Mouse (Mus musculus): ENCODE data around the gene Icmt. TPM values are rescaled to one million over a fixed set of nuclear protein-coding genes. Genes with fewer than 3 reads are reported as not detected.
A peak's percentile ranks its signal among the peaks of the same experiment; 100 is the strongest.

Gene Icmt
- polyA plus RNA-seq, 1 experiment from 2014 or later: 20.3 TPM

- no peak overlapping the region for H3K9ac ChIP-seq
- peaks cover 32% of the 10 kb centered on the region for H3K4me1 ChIP-seq
- 9% methylated on average over 14 of the region's 14 CpGs for WGBS
- no peaks in the 10 kb centered on the region for H3K9me3 ChIP-seq
- H3K4me2 ChIP-seq: 0 out of 2 replicates have a peak overlapping the region, but pooled peaks have one; percentile 15
- peaks cover 56% of the 10 kb centered on the region for H3K27me3 ChIP-seq
- H3K27ac ChIP-seq: peak overlapping the region; percentile 84; the same call in 1 of the 2 replicates
- no peak overlapping the region for H3K4me3 ChIP-seq (replicated peaks)
- peak; percentile 24; the same call in 1 of the 2 replicates for ATAC-seq (ENCODE audit: low FRiP score)
- no peaks in the 10 kb centered on the region for H3K36me3 ChIP-seq (replicated peaks)
These were observed 54.6 kb downstream of the Icmt start for GRCm38 (mm10) chr4:152351422-152352305.

- ATAC-seq (ENCODE audit: low FRiP score): no peak
- 85% methylated on average over 14 of the region's 14 CpGs for WGBS
- Histone ChIP-seq H3K4me1 (peaks cover 27% of the 10 kb centered on the region), H3K4me2 (no peak overlapping the region), H3K4me3 (replicated peaks) (no peak overlapping the region), H3K27me3 (peaks cover 55% of the 10 kb centered on the region), H3K36me3 (replicated peaks) (no peaks in the 10 kb centered on the region), H3K9me3 (no peaks in the 10 kb centered on the region), H3K27ac (no peak overlapping the region), H3K9ac (no peak overlapping the region)
These were observed 57.0 kb downstream of the Icmt start for GRCm38 (mm10) chr4:152353886-152354637.

GRCm38 (mm10) chr4:152355672-152356071 lies 58.6 kb downstream of the Icmt start:
- no peak overlapping the region for H3K4me2 ChIP-seq
- peaks cover 58% of the 10 kb centered on the region for H3K27me3 ChIP-seq
- no peak for ATAC-seq (ENCODE audit: low FRiP score)
- no peak overlapping the region for H3K9ac ChIP-seq
- no peak overlapping the region for H3K4me3 ChIP-seq (replicated peaks)
- 83% methylated on average over 7 of the region's 7 CpGs for WGBS
- H3K36me3 ChIP-seq (replicated peaks): no peaks in the 10 kb centered on the region
- no peaks in the 10 kb centered on the region for H3K9me3 ChIP-seq
- peaks cover 16% of the 10 kb centered on the region for H3K4me1 ChIP-seq
- no peak overlapping the region for H3K27ac ChIP-seq

Other genes with a start within 250 kb of the Icmt start
- 9.5 and 10.8 TPM in 2 replicates for gene Plekhg5, start 224.7 kb upstream of the Icmt start, polyA plus RNA-seq (2016; fragmentation: Nextera tagmentation; extraction: Ambion mirVana)
- gene Tnfrsf25, start 181.3 kb upstream of the Icmt start, polyA plus RNA-seq (2016; fragmentation: Nextera tagmentation; extraction: Ambion mirVana): 0.66 and 0.76 TPM in 2 replicates
- 1.8 and 2.1 TPM in 2 replicates for gene Espn, start 144.9 kb upstream of the Icmt start, polyA plus RNA-seq (2016; fragmentation: Nextera tagmentation; extraction: Ambion mirVana)
- not detected in 2 replicates for gene Hes2, start 138.4 kb upstream of the Icmt start, polyA plus RNA-seq (2016; fragmentation: Nextera tagmentation; extraction: Ambion mirVana)
- gene Acot7, start 119.1 kb upstream of the Icmt start, polyA plus RNA-seq (2016; fragmentation: Nextera tagmentation; extraction: Ambion mirVana): 85.9 and 86.7 TPM in 2 replicates
- gene Gpr153, start 23.0 kb upstream of the Icmt start, polyA plus RNA-seq (2016; fragmentation: Nextera tagmentation; extraction: Ambion mirVana): 5.8 and 6.9 TPM in 2 replicates
- 0.43 and 0.46 TPM in 2 replicates for gene Hes3, start 5.6 kb upstream of the Icmt start, polyA plus RNA-seq (2016; fragmentation: Nextera tagmentation; extraction: Ambion mirVana)
- 1.5 and 2.7 TPM in 2 replicates for gene Rnf207, start 21.8 kb downstream of the Icmt start, polyA plus RNA-seq (2016; fragmentation: Nextera tagmentation; extraction: Ambion mirVana)
- 319 and 331 TPM in 2 replicates for gene Rpl22, start 28.5 kb downstream of the Icmt start, polyA plus RNA-seq (2016; fragmentation: Nextera tagmentation; extraction: Ambion mirVana)
- 6.8 and 7.4 TPM in 2 replicates for gene Chd5, start 41.4 kb downstream of the Icmt start, polyA plus RNA-seq (2016; fragmentation: Nextera tagmentation; extraction: Ambion mirVana)
- 7.3 and 7.5 TPM in 2 replicates for gene Nphp4, start 179.5 kb downstream of the Icmt start, polyA plus RNA-seq (2016; fragmentation: Nextera tagmentation; extraction: Ambion mirVana)
- 16.6 and 17.1 TPM in 2 replicates for gene Kcnab2, start 180.6 kb downstream of the Icmt start, polyA plus RNA-seq (2016; fragmentation: Nextera tagmentation; extraction: Ambion mirVana)

Data from forebrain, embryonic 12.5 days (tissue).